Mouse (Mus musculus) c-Kit-positive CD71-positive TER-119-positive erythroid progenitor cells, embryonic 14.5 days (primary cell): ENCODE results near the gene Prkag2.
"Not testable (repeated sequence)": the region's sequence is repeated elsewhere in the genome, so short reads cannot be mapped to it uniquely, and the experiment has no call there.

Experiments used
- DNase-seq: peaks from one replicate; pipeline ENCODE4 v3.0.0-alpha.2; 2013; ENCODE audit warnings: low spot score

The Prkag2 gene

DNA sequence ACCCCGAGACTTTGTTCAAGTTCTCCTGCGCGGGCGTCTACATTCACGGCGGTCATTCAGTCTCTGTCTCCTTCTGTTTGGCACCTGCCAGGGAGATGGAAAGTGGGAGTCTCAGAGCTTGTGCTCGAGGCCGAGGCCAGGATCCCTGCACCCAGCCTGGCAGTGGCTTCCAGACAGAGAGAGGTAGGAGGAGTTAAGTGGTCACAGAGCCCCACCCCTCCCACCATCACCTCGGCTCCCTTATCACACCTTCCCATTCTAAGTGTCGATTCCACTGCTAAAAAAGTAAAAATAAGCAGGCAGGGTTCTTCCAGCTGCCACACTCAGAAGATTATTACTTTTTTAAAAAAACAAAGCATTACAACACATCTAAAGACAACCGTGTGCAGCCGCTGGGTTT is 236.6 kb downstream of the Prkag2 start:
- peak; percentile 41 for DNase-seq

DNA sequence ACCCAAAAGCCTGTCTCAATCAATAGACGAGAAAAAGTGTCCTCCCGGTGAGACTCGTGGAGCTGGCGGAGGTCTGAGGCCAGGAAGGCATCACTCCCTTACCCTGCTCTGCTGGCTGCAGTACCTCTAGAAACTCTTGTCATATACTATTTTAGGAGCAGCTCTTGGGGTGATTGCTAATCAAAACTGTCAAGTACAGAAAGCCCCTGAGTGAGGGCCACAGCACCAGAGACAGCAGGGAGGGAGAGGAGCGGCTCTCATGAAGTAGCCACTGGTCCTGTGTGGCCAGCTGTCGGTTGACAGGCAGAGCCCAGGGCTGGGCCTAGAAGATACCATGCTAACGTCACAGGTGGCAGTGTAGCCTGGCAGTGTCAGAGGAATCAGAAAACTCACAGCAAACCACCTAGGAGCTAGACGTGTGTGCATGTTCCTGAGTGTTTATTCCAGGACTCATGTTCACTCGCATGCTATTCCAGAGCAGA is 239.0 kb downstream of the Prkag2 start:
- no peak for DNase-seq

DNA sequence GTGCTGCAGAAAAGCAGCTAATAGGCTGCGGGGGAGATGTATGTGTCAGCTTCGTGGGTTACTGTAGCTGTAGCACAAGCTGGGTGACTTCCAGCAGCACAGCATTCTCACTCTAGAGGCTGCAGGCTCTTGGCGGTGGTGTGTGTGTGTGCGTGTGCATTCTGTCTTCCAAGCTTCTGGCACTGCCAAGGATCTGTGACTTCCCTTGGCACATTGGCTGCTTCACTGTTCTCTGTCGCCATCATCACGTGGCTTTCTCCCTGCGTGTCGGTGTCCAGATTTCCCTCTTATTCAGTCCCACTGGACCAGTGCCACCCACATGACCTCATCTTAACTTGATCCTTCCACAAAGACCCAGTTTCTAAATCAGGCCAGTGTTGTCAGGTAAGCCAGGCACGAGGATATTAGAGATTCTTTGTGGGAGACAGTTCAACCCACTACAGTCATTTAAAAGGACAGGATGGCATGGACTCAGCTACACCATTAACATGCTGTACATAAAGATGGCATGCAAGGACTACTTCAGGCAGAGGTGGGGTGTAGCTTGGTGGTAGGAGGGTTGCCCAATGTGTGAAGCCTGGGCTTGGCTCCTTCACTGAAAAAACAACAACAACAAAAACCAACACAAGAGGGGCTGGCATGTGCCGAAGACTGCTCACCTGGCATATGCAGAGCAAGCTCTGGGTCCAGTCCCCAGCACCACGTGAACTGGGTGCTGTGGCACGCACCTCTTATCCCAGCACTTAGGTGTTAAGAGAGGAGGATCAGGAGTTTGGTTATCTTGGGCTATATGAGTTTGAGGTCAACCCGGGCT is 239.6 kb downstream of the Prkag2 start:
- DNase-seq = no peak

DNA sequence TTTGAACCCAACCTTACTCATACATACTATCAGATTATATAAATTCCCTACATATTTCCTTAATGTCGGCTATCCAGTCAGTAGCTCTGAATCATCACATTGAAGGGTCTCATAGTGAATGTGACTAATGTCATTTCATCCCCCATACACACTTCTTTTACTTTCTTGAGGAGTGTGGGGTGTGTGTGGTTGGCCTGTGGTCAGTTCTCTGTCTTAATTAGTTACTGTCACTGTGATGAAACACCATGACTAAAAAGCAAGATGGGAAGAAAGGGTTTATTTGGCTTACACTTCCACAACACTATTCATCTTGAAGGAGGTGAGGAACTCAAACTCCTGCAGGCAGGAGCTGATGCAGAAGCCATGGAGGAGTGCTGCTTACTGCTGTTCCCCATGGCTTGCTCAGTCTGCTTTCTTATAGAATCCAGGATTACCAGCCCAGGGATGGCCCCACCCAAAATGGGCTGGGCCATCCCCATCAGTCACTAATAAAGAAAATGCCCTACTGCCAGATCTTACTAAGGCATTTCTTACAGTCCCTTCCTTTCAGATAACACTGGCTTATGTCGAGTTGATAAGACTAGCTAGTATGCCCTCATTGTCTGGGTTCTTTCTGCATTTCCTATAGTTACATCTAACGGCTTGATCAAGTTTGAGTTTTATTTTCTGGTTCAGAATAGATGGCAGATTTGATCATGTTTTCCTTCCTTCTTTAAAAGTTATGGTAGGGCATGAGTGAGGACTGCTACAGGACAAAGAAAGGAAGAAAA is 240.5 kb downstream of the Prkag2 start:
- no peak for DNase-seq

DNA sequence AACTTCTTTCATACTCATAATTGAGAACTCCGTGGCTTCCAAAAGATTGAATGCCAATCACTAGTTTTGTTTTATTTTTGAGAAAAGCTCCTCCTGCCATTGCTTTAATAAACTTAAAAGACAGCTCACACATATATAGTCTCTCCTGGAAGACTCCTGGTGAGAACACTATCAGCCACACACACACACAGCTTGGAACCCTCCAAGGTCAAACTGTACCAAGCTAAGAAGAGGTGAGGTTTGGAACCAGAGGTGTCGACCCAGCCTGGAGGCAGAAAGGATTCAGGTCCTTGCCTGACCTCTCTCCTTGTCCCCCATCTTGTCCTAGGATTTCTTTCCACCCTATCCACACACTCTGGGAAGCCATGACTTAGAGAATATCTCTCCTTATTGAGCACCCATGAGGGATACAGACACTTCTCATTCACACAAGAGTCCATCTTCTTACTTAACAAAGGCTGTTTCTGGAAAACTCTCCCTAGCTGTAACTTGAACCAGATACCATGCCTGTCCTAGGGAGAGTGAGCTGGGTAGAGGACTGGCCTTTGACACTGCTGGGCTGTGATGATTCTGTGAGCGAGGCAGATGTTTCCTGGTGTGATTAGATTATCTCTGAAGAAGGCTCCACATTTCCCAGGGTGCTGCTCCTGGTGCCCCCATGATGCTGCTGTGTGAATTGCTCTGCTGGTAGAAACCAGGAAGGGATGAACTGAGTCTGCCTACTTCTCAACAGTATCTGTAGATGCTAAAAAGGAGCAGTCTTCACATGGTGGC is 245.4 kb downstream of the Prkag2 start:
- peak; percentile 71 for DNase-seq

DNA sequence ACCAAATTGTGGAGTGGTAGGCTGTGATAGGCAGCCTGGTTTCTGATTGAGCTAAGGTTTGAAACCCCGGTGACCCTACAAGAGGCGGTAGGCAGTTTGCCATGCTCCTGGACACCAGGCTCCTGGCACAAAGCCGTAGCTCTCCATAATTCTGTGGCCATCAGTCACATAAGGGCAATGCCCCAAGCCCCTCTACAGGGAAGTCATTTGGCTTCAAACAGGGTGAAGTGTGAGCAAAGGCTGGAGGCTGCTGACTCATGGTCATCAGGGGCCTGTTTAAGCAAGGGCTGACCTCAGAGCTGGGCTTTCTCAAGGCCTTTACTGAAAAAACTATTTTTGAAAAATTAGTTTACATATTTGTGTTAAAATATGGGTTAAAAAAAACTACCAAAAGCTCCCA is 246.2 kb downstream of the Prkag2 start:
- no peak for DNase-seq

DNA sequence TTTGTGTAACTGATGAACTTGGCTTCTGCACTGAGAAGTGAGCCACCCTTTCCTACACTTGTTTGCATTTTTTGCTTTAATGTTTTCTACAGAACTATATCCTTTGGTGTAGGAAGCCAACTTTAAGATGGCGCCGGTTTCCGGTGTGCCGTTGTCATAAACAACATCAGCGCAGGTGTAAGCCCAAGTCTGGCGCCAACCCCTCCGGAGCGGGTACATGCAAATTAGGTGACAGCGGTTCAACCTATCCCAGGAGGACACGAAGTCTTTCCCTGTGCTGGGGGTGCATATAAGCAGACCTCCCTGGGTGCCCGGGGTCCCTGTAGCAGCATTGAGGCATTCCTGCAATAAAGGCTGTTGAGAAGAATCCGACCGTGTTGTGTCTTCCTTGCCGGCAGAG is 252.2 kb downstream of the Prkag2 start:
- DNase-seq = not testable (repeated sequence)

DNA sequence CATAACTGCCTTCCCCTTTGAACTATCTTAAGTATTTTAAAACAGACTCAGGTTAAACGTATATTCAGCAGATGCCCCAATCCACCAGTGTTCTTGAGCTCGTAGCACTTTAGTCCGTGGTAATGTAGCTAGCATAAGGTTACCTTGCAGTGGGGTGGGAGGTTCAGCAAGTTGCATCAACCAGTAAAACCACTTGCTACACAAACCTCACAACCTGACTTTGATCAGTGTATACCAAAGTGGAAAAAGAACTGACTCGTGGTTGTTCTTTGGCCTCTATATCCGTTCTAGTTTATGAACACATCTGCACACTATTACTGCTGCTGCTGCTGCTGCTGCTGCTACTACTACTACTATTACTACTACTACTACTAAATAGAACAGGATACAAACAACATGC is 256.6 kb downstream of the Prkag2 start:
- DNase-seq = no peak

DNA sequence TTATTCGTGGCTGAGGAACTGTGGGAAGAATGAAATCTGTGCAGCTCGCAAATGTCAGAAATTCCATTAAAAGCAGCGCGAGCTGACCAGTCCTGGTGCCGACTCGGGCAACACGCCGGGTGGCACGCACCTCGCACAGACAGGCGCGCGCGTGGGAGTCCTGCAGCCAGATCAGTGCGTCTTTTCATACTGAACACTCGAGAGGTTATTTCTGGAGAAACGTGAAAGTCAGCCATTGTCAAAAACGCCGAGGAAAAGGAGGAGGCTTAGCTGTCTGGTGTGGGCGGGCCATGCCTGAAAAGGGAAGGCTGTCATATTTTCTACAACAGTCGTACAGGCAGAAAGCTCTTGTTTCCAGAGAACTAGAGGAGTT is 257.4 kb downstream of the Prkag2 start:
- DNase-seq = no peak

DNA sequence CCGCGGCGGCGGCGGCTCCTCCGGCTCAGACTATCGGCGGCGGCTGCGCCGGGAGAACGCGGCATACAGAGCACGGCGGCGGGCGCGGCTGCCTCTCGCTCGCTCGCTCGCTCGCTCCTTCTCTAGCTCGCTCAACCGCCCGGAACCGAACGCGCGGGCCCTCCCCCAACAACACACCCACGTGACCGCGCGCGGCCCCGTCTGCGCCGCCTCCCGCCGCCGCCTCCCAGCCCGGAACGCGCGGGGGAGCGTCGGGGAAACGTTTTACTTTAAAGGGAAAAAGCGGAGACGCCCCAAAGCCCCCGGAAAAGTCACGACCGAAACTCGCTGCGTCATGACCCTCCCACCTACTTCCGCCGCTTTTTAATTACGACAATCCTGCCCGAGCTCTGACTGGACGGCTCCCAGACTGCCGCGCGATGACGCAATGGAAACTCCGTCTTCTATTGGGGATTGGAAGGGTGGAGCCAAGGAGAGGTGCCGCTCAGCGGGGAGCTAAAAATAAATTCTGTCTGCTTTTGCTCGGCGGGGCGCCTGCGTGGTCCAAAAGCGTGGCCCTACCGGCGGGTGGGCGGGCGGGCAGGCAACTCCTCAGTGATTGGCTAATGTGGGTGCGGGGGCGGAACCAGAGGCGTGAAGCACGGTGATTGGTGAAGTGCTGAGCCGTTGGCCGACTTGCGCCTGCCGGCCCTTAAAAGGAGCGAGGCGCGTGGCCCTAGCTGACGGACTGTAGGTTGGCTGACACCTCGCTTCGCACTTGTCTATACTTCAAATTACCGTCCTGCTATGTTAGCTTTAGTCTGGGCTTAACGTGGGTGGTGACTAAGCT is 258.0 kb downstream of the Prkag2 start, which contains the start of gene Rheb:
Gene Rheb (minus strand): TSS at position 351 of the 829 bp plus-strand sequence.
- peak; percentile 99 for DNase-seq

DNA sequence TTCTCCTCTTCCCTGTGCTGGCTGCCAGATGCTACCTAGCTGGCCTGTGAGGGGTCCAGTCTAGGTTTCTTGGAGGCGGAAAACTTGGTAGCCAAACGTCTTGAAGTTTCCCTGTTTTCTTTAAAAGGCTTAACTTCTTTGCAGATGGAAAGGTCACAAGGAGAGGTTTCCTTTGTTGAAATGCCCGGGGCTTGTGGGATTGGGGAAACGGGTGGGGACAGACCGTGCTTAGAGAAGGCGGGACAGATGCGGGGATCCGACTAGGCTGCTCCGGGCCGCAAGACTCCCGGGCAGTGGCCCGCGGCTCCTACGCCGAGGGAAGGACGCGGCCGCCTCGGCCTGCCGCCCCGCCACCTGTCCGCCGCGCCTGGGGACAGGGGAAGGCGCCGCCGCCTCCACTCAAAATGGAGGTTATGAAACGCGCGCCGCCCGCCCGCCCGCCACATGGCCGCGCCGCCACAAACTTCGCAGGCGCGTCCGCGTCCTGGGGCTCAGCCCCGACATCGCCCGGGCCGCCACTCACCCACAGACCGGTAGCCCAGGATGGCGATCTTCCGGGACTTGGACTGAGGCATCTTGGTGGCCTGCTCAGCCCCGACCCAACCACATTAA is 258.7 kb downstream of the Prkag2 start:
- peak; percentile 28 for DNase-seq

DNA sequence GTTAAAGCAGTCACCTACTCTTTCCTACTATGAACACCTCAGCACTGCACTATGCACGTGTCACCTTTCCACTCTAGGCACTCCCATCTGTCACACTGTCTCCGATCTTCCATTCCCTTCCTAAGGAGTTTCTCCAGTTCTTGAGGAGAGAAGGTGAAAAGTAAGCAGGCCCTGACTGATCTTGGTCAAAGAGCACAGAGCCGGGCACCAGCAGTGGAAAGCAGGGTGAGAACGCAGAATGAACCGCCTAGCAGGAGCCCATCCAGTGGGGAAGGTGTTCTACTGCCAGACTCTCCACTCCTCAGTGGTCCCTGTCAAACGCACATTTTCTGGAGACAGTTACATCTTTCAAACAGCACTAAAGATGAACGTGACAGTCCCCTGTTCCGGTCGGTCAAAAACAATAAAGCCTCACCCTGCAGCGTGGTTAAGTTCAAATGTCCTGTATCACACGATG is 259.4 kb downstream of the Prkag2 start:
- DNase-seq = peak; percentile 29

DNA sequence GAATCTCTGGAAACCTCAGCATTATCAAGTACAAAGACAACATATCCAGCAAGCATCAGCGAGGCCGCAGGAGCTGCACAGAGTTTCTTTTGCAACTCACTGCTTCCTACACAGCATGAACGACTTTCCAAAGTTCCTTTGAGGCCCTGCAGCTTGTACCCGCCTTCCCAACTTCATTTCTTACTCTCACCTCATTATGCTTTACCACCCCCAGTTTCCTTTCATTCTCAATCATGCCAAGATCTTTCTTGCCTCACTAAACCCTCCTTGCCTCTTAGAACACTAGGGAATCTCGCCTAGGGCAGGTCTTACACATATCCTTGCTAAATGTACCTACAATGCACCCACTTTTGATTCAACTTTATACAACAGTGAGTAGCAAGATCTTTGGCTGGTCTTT is 266.0 kb downstream of the Prkag2 start:
- no peak for DNase-seq

DNA sequence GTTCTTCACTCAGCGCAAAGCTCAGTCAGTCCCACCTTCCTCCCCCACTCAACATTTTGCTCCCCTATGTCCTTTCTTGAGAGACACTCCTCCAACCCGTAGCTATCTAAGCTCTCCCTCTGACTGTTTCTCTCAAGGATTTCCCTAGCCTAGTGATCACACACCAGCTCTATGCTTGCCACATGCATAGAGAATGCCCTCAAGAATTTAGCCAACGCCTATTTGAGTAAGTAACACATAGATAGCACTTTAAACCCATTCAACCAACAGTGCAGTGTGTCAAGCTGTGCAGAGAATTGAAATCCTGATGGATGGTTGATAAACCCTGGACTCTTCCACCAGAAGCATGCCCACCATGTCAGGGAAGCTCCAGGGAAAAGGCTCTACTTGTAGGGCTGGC is 268.5 kb downstream of the Prkag2 start:
- DNase-seq = no peak

DNA sequence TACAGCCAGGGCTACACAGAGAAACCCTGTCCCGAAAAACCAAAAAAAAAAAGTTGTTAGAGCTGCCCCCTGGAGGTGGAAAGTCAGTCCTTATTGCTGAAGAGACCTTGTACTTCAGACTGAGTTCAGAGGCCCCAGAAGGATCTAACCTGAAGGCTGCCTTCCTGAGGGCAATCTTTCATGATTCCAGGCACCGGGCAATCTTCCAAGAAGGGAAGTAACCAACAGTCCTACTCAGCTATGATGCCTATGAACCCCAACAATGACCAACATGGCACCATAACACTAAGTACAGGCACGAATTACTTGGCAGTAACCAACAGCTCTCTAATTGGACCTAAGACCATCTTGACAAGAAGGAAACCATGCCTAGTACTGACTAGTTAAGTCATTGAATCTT is 272.0 kb downstream of the Prkag2 start:
- DNase-seq = no peak

DNA sequence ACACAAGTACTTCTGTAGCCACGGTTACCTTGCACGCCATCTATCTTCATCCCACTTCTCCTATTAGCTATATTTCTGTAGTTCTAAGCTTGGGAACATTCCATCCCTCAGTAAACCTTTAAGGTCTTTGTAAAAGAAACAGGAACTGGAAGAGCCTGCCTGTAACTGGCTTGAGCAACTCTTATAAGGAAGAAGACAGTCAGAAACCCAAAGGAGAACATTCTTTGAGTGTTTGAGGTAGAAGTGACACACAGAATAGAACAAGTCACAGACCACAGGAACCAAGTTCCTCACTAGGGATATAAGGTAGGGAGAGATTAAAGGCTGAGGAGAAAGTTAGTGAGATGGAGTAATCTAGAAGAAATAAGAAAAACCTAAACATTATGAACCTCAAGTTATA is 273.3 kb downstream of the Prkag2 start:
- no peak for DNase-seq

DNA sequence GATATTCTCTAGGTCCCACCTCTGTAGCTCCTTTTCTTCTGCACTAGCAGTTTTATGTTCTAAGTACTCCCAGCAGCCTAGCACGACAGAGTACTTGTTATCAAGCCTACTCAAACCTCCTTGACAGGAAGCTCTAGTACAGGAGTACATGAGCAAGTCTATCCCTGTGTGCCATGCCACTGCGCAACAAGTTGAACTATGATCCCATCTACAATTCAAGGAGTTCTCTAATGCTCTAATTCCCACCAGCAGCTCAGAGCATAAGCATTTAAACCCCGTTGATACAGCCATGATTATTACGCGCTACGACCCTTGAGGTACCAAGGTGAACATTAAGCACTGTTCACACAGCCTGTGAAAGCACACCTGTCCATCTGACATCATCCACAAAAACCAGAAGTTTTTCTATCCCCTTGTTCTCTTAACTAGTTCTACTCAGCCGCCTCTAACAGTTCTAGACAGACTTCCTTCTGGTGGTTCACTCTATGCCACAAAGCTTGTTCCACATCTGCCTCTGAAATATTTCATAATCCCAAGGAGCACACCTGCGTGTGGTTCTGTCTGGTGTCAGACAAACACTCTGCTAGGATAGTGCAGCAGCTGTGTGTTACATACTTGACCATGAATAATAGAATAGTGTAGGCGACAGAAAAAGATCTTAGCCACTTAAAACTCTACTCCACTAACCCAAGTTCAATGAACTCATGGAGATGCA is 274.2 kb downstream of the Prkag2 start:
- DNase-seq = no peak

DNA sequence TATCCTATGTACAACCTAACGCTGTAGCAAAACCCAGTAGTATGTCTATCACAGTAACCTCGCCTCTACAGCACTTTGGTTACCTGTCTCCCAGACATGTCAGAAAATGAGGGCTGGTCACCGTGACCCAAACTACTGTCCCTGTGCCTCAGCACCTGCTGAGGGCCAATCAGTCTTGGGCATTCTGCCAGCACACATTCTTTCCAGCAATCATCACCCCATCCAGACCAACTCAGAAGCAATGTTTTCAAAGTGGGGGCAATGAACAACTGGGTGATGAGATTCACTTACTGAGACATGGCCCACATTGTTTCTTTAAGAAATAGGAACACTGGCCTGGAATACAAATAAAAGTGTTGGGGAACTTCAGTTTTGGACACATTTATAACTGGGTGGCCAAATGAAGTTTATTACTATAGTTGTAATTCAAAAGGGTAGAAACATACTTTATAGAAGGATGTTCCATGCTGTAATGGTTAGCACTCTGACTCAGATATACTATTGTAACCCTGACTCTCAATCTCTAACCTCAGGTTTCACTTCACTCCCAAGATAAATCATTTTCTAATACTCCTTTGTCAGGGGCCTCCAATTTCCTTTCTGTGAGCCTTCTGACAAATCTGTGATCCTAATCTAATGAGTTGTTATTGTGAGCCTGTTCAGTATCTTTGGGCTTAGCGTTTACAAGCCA is 274.9 kb downstream of the Prkag2 start:
- DNase-seq = no peak

DNA sequence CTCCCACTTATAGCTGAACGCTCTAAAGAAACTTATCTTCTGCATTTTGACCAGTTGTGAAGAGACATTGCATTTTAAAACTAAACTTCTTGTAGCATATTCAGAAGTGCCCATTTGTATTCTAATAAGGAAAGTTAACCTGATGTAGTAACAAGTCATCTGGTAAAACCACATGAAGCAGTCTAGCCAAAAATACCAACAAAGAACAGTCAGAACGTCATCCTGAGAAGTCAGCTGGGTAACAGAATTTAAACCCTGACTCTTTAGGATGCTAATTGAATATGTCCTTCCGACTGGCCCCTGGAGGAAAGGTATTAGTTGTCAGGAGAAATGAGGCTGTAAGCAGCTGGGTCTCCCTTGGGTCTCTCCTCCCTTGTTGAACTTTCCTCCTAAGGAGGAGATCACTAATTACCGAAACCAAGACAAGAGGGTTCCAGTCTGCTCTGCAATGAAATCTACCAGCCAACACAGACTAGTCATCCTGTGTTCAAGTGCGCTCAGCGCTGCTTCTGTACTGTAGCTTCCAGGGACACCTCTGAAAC is 276.5 kb downstream of the Prkag2 start:
- DNase-seq = no peak

DNA sequence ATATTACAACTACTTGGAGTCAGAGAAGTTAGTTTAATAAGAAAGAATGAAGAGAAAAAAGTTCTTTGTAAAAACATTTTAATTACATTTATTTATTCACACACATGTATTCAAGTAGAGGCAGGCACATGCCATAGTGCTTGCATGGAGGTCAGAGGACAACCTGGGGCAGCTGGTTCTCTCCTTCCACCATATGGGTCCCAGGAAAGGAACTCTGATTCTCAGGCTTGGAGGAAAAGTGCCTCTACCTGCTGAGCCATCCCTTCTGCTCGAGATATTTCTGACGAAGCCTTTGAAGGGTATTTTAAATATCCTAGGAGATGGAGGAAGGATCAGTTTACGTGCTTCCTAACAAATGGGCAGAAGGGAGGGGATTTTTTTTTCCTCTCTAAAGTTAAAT is 277.7 kb downstream of the Prkag2 start:
- no peak for DNase-seq
